Mouse (Mus musculus): ENCODE results near the gene Rmnd5a. TPM values are rescaled to one million over a fixed set of nuclear protein-coding genes. Genes with fewer than 3 reads are reported as not detected.

Gene Rmnd5a
- polyA plus RNA-seq, 1 experiment, result 688 TPM

DNA sequence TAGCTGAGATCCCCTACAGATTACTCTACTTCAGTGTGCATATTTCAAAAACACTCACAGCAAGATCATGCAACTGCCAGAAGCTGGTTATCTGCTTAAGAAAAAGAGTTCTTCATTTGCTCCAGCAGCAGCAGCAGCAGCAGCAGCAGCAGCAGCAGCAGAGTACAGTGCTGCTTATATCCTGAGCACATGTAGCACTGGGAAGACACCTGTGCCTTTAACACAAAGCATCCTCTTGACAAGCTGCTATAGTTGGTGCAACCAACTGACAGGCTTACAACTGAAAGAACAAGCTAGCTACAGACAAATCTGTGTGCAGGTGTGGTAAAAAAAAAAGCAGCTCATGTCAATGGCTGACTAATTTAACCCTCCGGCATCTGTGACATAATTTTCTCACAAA lies 44.4 kb downstream of the Rmnd5a start:
- Histone ChIP-seq H3K4me3 (ENCODE audit: insufficient read depth, low read depth, low read length) (no peak overlapping the region), H3K4me1 (ENCODE audit: control insufficient read depth, insufficient read depth, low read length) (peaks cover 6% of the 10 kb centered on the region), H3K27ac (ENCODE audit: insufficient read depth, low read depth, low read length) (no peak overlapping the region)
- no peak for TF ChIP-seq POLR2A (IDR thresholded peaks at IDR 0.05; ENCODE audit: insufficient read depth, low read depth, low read length)
- no peak for TF ChIP-seq CTCF (IDR thresholded peaks at IDR 0.05; ENCODE audit: insufficient read depth, low read depth, low read length)
- 79% methylated on average over 1 of the region's 1 CpGs for WGBS

GRCm38 (mm10) chr6:71390496-71390895 lies 49.9 kb downstream of the Rmnd5a start:
- 94% methylated on average over 2 of the region's 2 CpGs for WGBS
- Histone ChIP-seq H3K4me1 (ENCODE audit: control insufficient read depth, insufficient read depth, low read length) (peaks cover 3% of the 10 kb centered on the region), H3K27ac (ENCODE audit: insufficient read depth, low read depth, low read length) (no peak overlapping the region), H3K4me3 (ENCODE audit: insufficient read depth, low read depth, low read length) (no peak overlapping the region)
- TF ChIP-seq CTCF (IDR thresholded peaks at IDR 0.05; ENCODE audit: insufficient read depth, low read depth, low read length) (no peak), POLR2A (IDR thresholded peaks at IDR 0.05; ENCODE audit: insufficient read depth, low read depth, low read length) (no peak)

DNA sequence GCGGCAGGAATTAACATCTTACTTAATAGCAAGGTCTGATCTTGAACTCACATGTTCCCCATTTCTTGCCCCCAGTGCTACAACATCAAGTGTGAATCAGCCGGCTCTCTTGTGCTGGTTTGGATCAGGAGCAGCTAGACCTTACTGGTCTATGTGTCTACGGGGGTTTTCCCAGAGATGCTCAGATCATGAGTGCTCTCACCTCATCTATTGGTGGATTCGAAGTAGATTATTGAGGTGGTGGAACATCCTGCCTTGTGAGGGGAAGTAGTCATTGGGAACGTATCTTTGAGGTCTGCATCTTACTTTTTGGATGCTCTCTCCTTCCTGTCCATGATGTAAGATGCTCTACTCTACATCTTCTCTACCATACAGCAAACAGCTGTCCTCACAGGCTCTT lies 58.8 kb downstream of the Rmnd5a start:
- Histone ChIP-seq H3K4me1 (ENCODE audit: control insufficient read depth, insufficient read depth, low read length) (no peaks in the 10 kb centered on the region), H3K4me3 (ENCODE audit: insufficient read depth, low read depth, low read length) (no peak overlapping the region), H3K27ac (ENCODE audit: insufficient read depth, low read depth, low read length) (no peak overlapping the region)
- TF ChIP-seq POLR2A (IDR thresholded peaks at IDR 0.05; ENCODE audit: insufficient read depth, low read depth, low read length) (no peak), CTCF (IDR thresholded peaks at IDR 0.05; ENCODE audit: insufficient read depth, low read depth, low read length) (no peak)
- WGBS, result 89% methylated on average over 5 of the region's 5 CpGs

- no peak for TF ChIP-seq CTCF (IDR thresholded peaks at IDR 0.05; ENCODE audit: insufficient read depth, low read depth, low read length)
- TF ChIP-seq POLR2A (IDR thresholded peaks at IDR 0.05; ENCODE audit: insufficient read depth, low read depth, low read length), result no peak
- Histone ChIP-seq H3K27ac (ENCODE audit: insufficient read depth, low read depth, low read length) (no peak overlapping the region), H3K4me1 (ENCODE audit: control insufficient read depth, insufficient read depth, low read length) (no peaks in the 10 kb centered on the region), H3K4me3 (ENCODE audit: insufficient read depth, low read depth, low read length) (no peak overlapping the region)
- WGBS, result 98% methylated on average over 13 of the region's 13 CpGs
Observed at GRCm38 (mm10) chr6:71376711-71377110, 63.7 kb downstream of the Rmnd5a start.

GRCm38 (mm10) chr6:71374921-71375320 lies 65.5 kb downstream of the Rmnd5a start:
- TF ChIP-seq POLR2A (IDR thresholded peaks at IDR 0.05; ENCODE audit: insufficient read depth, low read depth, low read length), result no peak
- no peak for TF ChIP-seq CTCF (IDR thresholded peaks at IDR 0.05; ENCODE audit: insufficient read depth, low read depth, low read length)
- WGBS, result 81% methylated on average over 2 of the region's 2 CpGs
- Histone ChIP-seq H3K4me1 (ENCODE audit: control insufficient read depth, insufficient read depth, low read length) (no peaks in the 10 kb centered on the region), H3K27ac (ENCODE audit: insufficient read depth, low read depth, low read length) (no peak overlapping the region), H3K4me3 (ENCODE audit: insufficient read depth, low read depth, low read length) (no peak overlapping the region)

DNA sequence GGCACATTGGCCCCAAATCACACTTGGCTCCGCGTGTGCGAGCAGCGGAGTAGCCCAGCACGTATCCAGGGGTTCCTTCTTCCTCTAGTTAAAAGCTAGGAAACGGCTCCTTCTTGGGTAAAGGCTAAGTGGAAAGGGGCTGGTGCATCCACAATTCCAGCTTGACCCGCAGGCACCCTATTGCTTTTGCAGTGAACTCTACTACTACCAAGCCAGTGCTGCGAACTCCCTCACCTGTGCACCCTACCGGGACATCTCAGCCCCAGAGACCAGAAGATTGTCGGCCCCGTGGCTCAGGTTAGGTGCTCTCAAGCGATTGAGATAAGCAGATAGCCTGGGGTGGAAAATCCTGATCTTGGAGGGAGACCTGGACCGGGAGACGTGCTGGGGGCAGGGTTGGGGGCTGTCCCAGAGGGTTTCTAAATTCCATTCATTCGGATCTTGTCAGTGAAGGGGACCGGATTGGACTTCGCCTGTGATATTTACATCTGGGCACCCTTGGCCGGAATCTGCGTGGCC lies 66.1 kb downstream of the Rmnd5a start:
- WGBS, result 91% methylated on average over 19 of the region's 19 CpGs
- Histone ChIP-seq H3K27ac (ENCODE audit: insufficient read depth, low read depth, low read length) (no peak overlapping the region), H3K4me3 (ENCODE audit: insufficient read depth, low read depth, low read length) (no peak overlapping the region; the same call in 1 of the 2 replicates), H3K4me1 (ENCODE audit: control insufficient read depth, insufficient read depth, low read length) (no peaks in the 10 kb centered on the region)
- TF ChIP-seq POLR2A (IDR thresholded peaks at IDR 0.05; ENCODE audit: insufficient read depth, low read depth, low read length) (no peak), CTCF (IDR thresholded peaks at IDR 0.05; ENCODE audit: insufficient read depth, low read depth, low read length) (no peak)

- WGBS, result 85% methylated on average over 14 of the region's 14 CpGs
- no peak within 1 kb of the TSS for H3K27ac ChIP-seq (ENCODE audit: insufficient read depth, low read depth, low read length)
- no peak for TF ChIP-seq CTCF (IDR thresholded peaks at IDR 0.05; ENCODE audit: insufficient read depth, low read depth, low read length)
- no peak for TF ChIP-seq POLR2A (IDR thresholded peaks at IDR 0.05; ENCODE audit: insufficient read depth, low read depth, low read length)
- no peaks in the 10 kb centered on the region for H3K4me1 ChIP-seq (ENCODE audit: control insufficient read depth, insufficient read depth, low read length)
- no peak within 1 kb of the TSS; the same call in 1 of the 2 replicates for H3K4me3 ChIP-seq (ENCODE audit: insufficient read depth, low read depth, low read length)
Observed at GRCm38 (mm10) chr6:71373249-71373775, 67.1 kb downstream of the Rmnd5a start, which contains the start of gene Cd8a. Gene Cd8a (plus strand): TSS chr6:71373427.

DNA sequence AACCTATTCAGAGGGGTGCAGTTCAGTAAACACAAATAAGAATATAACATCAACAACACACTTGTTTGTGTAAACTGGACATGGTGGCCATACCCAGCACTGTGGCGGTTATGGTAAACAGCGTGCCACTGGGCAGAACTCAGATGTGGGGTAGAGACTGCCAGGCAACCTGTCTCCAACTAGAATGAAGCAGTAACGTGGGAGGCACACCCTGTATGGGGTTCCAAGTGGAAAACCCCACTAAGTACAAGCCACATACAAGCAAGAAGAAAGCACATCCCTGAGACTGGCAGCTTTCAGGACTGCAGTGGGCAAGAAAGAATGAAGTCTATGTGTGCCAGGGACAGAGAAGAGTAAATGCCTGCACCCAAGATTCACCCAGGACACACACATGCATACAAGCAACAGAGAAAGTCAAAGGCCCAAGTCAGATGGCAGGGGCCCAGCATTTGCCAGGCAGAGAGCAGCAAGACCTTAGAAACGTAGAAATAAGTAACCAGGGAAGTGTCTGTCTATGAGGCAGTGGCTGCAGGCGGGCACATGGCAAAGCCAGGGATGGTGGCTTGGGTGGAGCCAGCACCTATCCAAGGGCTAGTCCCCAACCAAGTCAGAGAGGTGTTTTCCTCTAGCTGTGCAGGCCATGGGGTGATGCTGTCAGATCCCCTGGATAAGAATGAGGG lies 68.3 kb downstream of the Rmnd5a start:
- H3K4me3 ChIP-seq (ENCODE audit: insufficient read depth, low read depth, low read length), result no peak overlapping the region
- H3K4me1 ChIP-seq (ENCODE audit: control insufficient read depth, insufficient read depth, low read length), result no peaks in the 10 kb centered on the region
- TF ChIP-seq CTCF (IDR thresholded peaks at IDR 0.05; ENCODE audit: insufficient read depth, low read depth, low read length), result no peak
- no peak for TF ChIP-seq POLR2A (IDR thresholded peaks at IDR 0.05; ENCODE audit: insufficient read depth, low read depth, low read length)
- no peak overlapping the region for H3K27ac ChIP-seq (ENCODE audit: insufficient read depth, low read depth, low read length)
- 90% methylated on average over 5 of the region's 5 CpGs for WGBS

GRCm38 (mm10) chr6:71371085-71371605 lies 69.3 kb downstream of the Rmnd5a start:
- TF ChIP-seq POLR2A (IDR thresholded peaks at IDR 0.05; ENCODE audit: insufficient read depth, low read depth, low read length) (no peak), CTCF (IDR thresholded peaks at IDR 0.05; ENCODE audit: insufficient read depth, low read depth, low read length) (no peak)
- no peak overlapping the region for H3K4me3 ChIP-seq (ENCODE audit: insufficient read depth, low read depth, low read length)
- no peak overlapping the region for H3K27ac ChIP-seq (ENCODE audit: insufficient read depth, low read depth, low read length)
- H3K4me1 ChIP-seq (ENCODE audit: control insufficient read depth, insufficient read depth, low read length), result no peaks in the 10 kb centered on the region
- 91% methylated on average over 5 of the region's 5 CpGs for WGBS

All from olfactory bulb, adult 2 months (tissue).